Mouse (Mus musculus) ES-E14 (cell line): Measurements from ENCODE around the gene Dennd2c.
"Not testable (repeated sequence)": the region's sequence is repeated elsewhere in the genome, so short reads cannot be mapped to it uniquely, and the experiment has no call there.

ENCODE experiments used
- CHD2 ChIP-seq: IDR thresholded peaks from 2 replicates; pipeline ENCODE4 v1.6.1; 2014; ENCODE audit warnings: mild to moderate bottlenecking, low read depth, low read length, inconsistent platforms
- HCFC1 ChIP-seq: IDR thresholded peaks from 2 replicates; pipeline ENCODE4 v1.6.1; 2012; ENCODE audit warnings: low read length, inconsistent platforms, borderline replicate concordance; ENCODE audit not compliant: insufficient read depth
- MAFK ChIP-seq: IDR thresholded peaks from 2 replicates; pipeline ENCODE4 v1.6.1; 2014; ENCODE audit warnings: mild to moderate bottlenecking, low read depth, low read length, inconsistent platforms; ENCODE audit not compliant: insufficient read depth
- ZC3H11A ChIP-seq: IDR thresholded peaks from 2 replicates; pipeline ENCODE4 v1.6.1; 2012; ENCODE audit warnings: low read depth, mild to moderate bottlenecking, inconsistent platforms, low read length, borderline replicate concordance
- ZNF384 ChIP-seq: IDR thresholded peaks from 2 replicates; pipeline ENCODE4 v1.6.1; 2012; ENCODE audit warnings: low read depth, low read length, inconsistent platforms

- TF ChIP-seq MAFK, ZNF384, ZC3H11A, CHD2, HCFC1: not testable (repeated sequence)
Observed at GRCm38 (mm10) chr3:103140095-103140838, 37.9 kb downstream of the Dennd2c start.
